Mouse (Mus musculus) left cerebral cortex, adult 18-20 months (tissue): ENCODE measurements around the gene Plekhh2. TPM values are rescaled to one million over a fixed set of nuclear protein-coding genes. Genes with fewer than 3 reads are reported as not detected.

Experiments used
- DNase-seq, 2 experiments: peaks; one replicate each; pipeline ENCODE4 v3.0.0; 2021 to 2022; ENCODE audit warnings: low spot score in 2 of 2, mixed read lengths in 1 of 2
- total RNA-seq, 2 experiments: library from RNA; stranded (reverse); gene quantifications; 2 replicates each; pipeline ENCODE4 v1.2.3; 2021

Plekhh2 gene
- total RNA-seq, 2 experiments from 2014 or later: 4.9 to 6.8 TPM

GRCm38 (mm10) chr17:84603709-84604420 is 92.2 kb downstream of the Plekhh2 start:
- no peak for DNase-seq

GRCm38 (mm10) chr17:84606976-84607375 is 95.3 kb downstream of the Plekhh2 start:
- no peak for DNase-seq

- DNase-seq: no peak
These were observed 95.9 kb downstream of the Plekhh2 start for GRCm38 (mm10) chr17:84607617-84608016.

- no peak for DNase-seq
These were observed 96.9 kb downstream of the Plekhh2 start for GRCm38 (mm10) chr17:84608606-84609005.

GRCm38 (mm10) chr17:84611500-84611899 is 99.8 kb downstream of the Plekhh2 start:
- no peak for DNase-seq

- no peak for DNase-seq
These were observed 100.3 kb downstream of the Plekhh2 start for GRCm38 (mm10) chr17:84611971-84612370.

- DNase-seq: no peak
These were observed 104.1 kb downstream of the Plekhh2 start for GRCm38 (mm10) chr17:84615811-84616210.

- no peak for DNase-seq
These were observed 104.9 kb downstream of the Plekhh2 start for GRCm38 (mm10) chr17:84616526-84617074.

GRCm38 (mm10) chr17:84617953-84618352 is 106.3 kb downstream of the Plekhh2 start:
- no peak for DNase-seq

GRCm38 (mm10) chr17:84619112-84619511 is 107.4 kb downstream of the Plekhh2 start:
- DNase-seq: no peak

- no peak for DNase-seq
These were observed 108.4 kb downstream of the Plekhh2 start for GRCm38 (mm10) chr17:84620076-84620475.

- DNase-seq: no peak
These were observed 108.9 kb downstream of the Plekhh2 start for GRCm38 (mm10) chr17:84620610-84621009.

GRCm38 (mm10) chr17:84621209-84621608 is 109.5 kb downstream of the Plekhh2 start:
- no peak for DNase-seq

- DNase-seq: no peak
These were observed 110.3 kb downstream of the Plekhh2 start for GRCm38 (mm10) chr17:84622028-84622427.

GRCm38 (mm10) chr17:84622873-84623272 is 111.2 kb downstream of the Plekhh2 start:
- no peak for DNase-seq

- peak; percentile 91 to 93 for DNase-seq
These were observed 114.7 kb downstream of the Plekhh2 start, which contains the start of gene Dync2li1 for GRCm38 (mm10) chr17:84626276-84626856. Gene Dync2li1, plus strand, starts transcription at chr17:84626496.

- no peak for DNase-seq
These were observed 115.2 kb downstream of the Plekhh2 start for GRCm38 (mm10) chr17:84626857-84627305.

- DNase-seq: no peak
These were observed 116.0 kb downstream of the Plekhh2 start for GRCm38 (mm10) chr17:84627721-84628120.

- DNase-seq: no peak
These were observed 116.9 kb downstream of the Plekhh2 start for GRCm38 (mm10) chr17:84628611-84629010.

GRCm38 (mm10) chr17:84631836-84632235 is 120.1 kb downstream of the Plekhh2 start:
- no peak for DNase-seq

GRCm38 (mm10) chr17:84633443-84633842 is 121.7 kb downstream of the Plekhh2 start:
- no peak for DNase-seq

GRCm38 (mm10) chr17:84636328-84636727 is 124.6 kb downstream of the Plekhh2 start:
- no peak for DNase-seq
